Mouse (Mus musculus): ENCODE measurements around the gene Gucy2g. TPM values are rescaled to one million over a fixed set of nuclear protein-coding genes. Genes with fewer than 3 reads are reported as not detected.

Gucy2g gene
- polyA plus RNA-seq (2015; fragmentation: Illumina TruSeq; extraction: RNeasy Lipid Tissue Mini Kit (QIAGEN cat#74804); ENCODE audit: insufficient read depth, low replicate concordance) = 0.29 TPM

GRCm38 (mm10) chr19:55241186-55241645 is at the start of gene Gucy2g:
Gene Gucy2g (minus strand): TSS chr19:55241236.

GRCm38 (mm10) chr19:55251383-55252124 is 10.5 kb upstream of the Gucy2g start, which contains the start of gene Acsl5:
Gene Acsl5 (plus strand): TSS chr19:55251938.

GRCm38 (mm10) chr19:55180433-55180832 is 60.6 kb downstream of the Gucy2g start, which contains the start of gene Tectb:
Gene Tectb (plus strand): TSS chr19:55180733.

Other genes with a start within 250 kb of the Gucy2g start
- gene Gpam, start 114.0 kb downstream of the Gucy2g start, polyA plus RNA-seq (2015; fragmentation: Illumina TruSeq; extraction: RNeasy Lipid Tissue Mini Kit (QIAGEN cat#74804); ENCODE audit: insufficient read depth, low replicate concordance) = 9.9 TPM
- not detected for gene Tectb, start 60.5 kb downstream of the Gucy2g start, polyA plus RNA-seq (2015; fragmentation: Illumina TruSeq; extraction: RNeasy Lipid Tissue Mini Kit (QIAGEN cat#74804); ENCODE audit: insufficient read depth, low replicate concordance)
- gene Acsl5, start 10.7 kb upstream of the Gucy2g start, polyA plus RNA-seq (2015; fragmentation: Illumina TruSeq; extraction: RNeasy Lipid Tissue Mini Kit (QIAGEN cat#74804); ENCODE audit: insufficient read depth, low replicate concordance) = 87.9 TPM
- gene Zdhhc6, start 74.8 kb upstream of the Gucy2g start, polyA plus RNA-seq (2015; fragmentation: Illumina TruSeq; extraction: RNeasy Lipid Tissue Mini Kit (QIAGEN cat#74804); ENCODE audit: insufficient read depth, low replicate concordance) = 48.3 TPM
- gene Vti1a, start 75.1 kb upstream of the Gucy2g start, polyA plus RNA-seq (2015; fragmentation: Illumina TruSeq; extraction: RNeasy Lipid Tissue Mini Kit (QIAGEN cat#74804); ENCODE audit: insufficient read depth, low replicate concordance) = 28.9 TPM